Mouse (Mus musculus): ENCODE data around the gene C330021F23Rik. TPM values are rescaled to one million over a fixed set of nuclear protein-coding genes. Genes with fewer than 3 reads are reported as not detected.
A peak's percentile ranks its signal among the peaks of the same experiment; 100 is the strongest.

Gene C330021F23Rik
- polyA plus RNA-seq, 1 experiment from 2014 or later, result 3.0 TPM

- Histone ChIP-seq H3K36me3 (ENCODE audit: control insufficient read depth, insufficient read depth, low read length) (peaks cover 24% of the 10 kb centered on the region), H3K9me3 (ENCODE audit: control insufficient read depth, low read length) (no peaks in the 10 kb centered on the region), H3K27ac (ENCODE audit: low read depth, low read length) (no peak overlapping the region), H3K4me2 (no peak overlapping the region), H3K9ac (ENCODE audit: low read depth, low read length) (no peak overlapping the region), H3K4me3 (ENCODE audit: low read depth, low read length) (no peak overlapping the region), H3K4me1 (replicated peaks; ENCODE audit: control insufficient read depth, insufficient read depth, low read length) (peaks cover 4% of the 10 kb centered on the region; the same call in 1 of the 2 replicates), H3K27me3 (replicated peaks; ENCODE audit: control insufficient read depth, insufficient read depth, low read length) (no peaks in the 10 kb centered on the region)
- no peak for ATAC-seq (replicated peaks; ENCODE audit: low FRiP score)
- DNase-seq (ENCODE audit: low spot score), result no peak
- WGBS, result 84% methylated on average over 4 of the region's 4 CpGs
Measured at GRCm38 (mm10) chr8:3540076-3540475, 27.7 kb upstream of the C330021F23Rik start.

DNA sequence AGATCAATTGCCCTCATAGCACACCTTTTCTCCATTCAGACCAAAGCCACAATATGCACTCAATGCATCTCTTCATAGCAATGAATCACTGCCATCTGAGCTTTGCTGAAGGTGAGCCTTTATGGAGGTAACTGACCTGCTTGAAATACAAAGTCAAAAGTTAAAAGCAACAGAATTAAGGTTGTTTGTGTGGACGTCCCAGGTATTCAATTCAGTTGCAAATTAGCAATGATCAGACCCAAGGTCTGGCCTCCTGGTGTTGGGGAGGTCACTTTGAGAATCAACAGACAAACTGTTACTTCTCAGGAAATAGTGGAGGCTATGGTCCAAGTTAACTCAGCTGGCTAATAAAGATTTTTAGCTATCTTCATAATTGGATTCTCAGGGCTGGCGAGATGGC is 21.3 kb upstream of the C330021F23Rik start:
- Histone ChIP-seq H3K4me1 (replicated peaks; ENCODE audit: control insufficient read depth, insufficient read depth, low read length) (no peaks in the 10 kb centered on the region), H3K9ac (ENCODE audit: low read depth, low read length) (no peak overlapping the region), H3K4me3 (ENCODE audit: low read depth, low read length) (no peak overlapping the region), H3K27me3 (replicated peaks; ENCODE audit: control insufficient read depth, insufficient read depth, low read length) (no peaks in the 10 kb centered on the region), H3K4me2 (no peak overlapping the region), H3K27ac (ENCODE audit: low read depth, low read length) (no peak overlapping the region), H3K36me3 (ENCODE audit: control insufficient read depth, insufficient read depth, low read length) (peaks cover 10% of the 10 kb centered on the region), H3K9me3 (ENCODE audit: control insufficient read depth, low read length) (no peaks in the 10 kb centered on the region)
- 91% methylated on average over 2 of the region's 2 CpGs for WGBS
- DNase-seq (ENCODE audit: low spot score) (no peak), ATAC-seq (replicated peaks; ENCODE audit: low FRiP score) (no peak)

GRCm38 (mm10) chr8:3552240-3552639 is 15.6 kb upstream of the C330021F23Rik start:
- Histone ChIP-seq H3K9ac (ENCODE audit: low read depth, low read length) (no peak overlapping the region), H3K36me3 (ENCODE audit: control insufficient read depth, insufficient read depth, low read length) (no peaks in the 10 kb centered on the region), H3K4me3 (ENCODE audit: low read depth, low read length) (no peak overlapping the region), H3K27ac (ENCODE audit: low read depth, low read length) (no peak overlapping the region), H3K27me3 (replicated peaks; ENCODE audit: control insufficient read depth, insufficient read depth, low read length) (no peaks in the 10 kb centered on the region), H3K4me2 (no peak overlapping the region), H3K9me3 (ENCODE audit: control insufficient read depth, low read length) (peaks cover 4% of the 10 kb centered on the region; the same call in 1 of the 2 replicates), H3K4me1 (replicated peaks; ENCODE audit: control insufficient read depth, insufficient read depth, low read length) (no peaks in the 10 kb centered on the region)
- DNase-seq (ENCODE audit: low spot score) (no peak), ATAC-seq (replicated peaks; ENCODE audit: low FRiP score) (no peak)
- 80% methylated on average over 1 of the region's 1 CpGs for WGBS

DNA sequence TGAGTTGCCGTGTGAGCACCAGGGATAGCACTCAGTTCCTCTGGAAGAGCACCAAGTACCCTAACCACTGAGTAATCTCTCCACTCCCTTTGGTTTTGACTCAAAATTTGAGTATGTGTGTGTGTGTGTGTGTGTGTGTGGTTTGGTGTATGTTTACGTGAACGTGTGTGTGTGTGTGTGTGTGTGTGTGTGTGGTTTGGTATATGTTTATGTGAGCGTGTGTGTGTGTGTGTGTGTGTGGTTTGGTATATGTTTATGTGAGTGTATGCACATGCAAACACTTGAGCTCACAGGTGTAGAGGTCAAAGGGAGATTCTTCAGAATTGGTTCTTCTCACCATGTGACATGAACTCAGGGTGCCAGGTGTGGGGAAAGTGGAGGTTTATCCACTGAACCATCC is 11.7 kb upstream of the C330021F23Rik start:
- peak; percentile 82 for ATAC-seq (replicated peaks; ENCODE audit: low FRiP score)
- Histone ChIP-seq H3K4me1 (replicated peaks; ENCODE audit: control insufficient read depth, insufficient read depth, low read length) (no peaks in the 10 kb centered on the region), H3K4me2 (no peak overlapping the region), H3K36me3 (ENCODE audit: control insufficient read depth, insufficient read depth, low read length) (no peaks in the 10 kb centered on the region), H3K27me3 (replicated peaks; ENCODE audit: control insufficient read depth, insufficient read depth, low read length) (no peaks in the 10 kb centered on the region), H3K9ac (ENCODE audit: low read depth, low read length) (no peak overlapping the region), H3K4me3 (ENCODE audit: low read depth, low read length) (no peak overlapping the region), H3K9me3 (ENCODE audit: control insufficient read depth, low read length) (peaks cover 4% of the 10 kb centered on the region; the same call in 1 of the 2 replicates), H3K27ac (ENCODE audit: low read depth, low read length) (no peak overlapping the region)
- 61% methylated on average over 4 of the region's 4 CpGs for WGBS
- no peak for DNase-seq (ENCODE audit: low spot score)

- H3K4me3 ChIP-seq (ENCODE audit: low read depth, low read length), result peak overlapping the region; percentile 21; the same call in 1 of the 2 replicates
- DNase-seq (ENCODE audit: low spot score) (no peak), ATAC-seq (replicated peaks; ENCODE audit: low FRiP score) (no peak)
- H3K4me1 ChIP-seq (replicated peaks; ENCODE audit: control insufficient read depth, insufficient read depth, low read length), result no peaks in the 10 kb centered on the region; the same call in 1 of the 2 replicates
- H3K9me3 ChIP-seq (ENCODE audit: control insufficient read depth, low read length), result no peaks in the 10 kb centered on the region
- H3K4me2 ChIP-seq, result peak overlapping the region; percentile 51
- no peaks in the 10 kb centered on the region for H3K27me3 ChIP-seq (replicated peaks; ENCODE audit: control insufficient read depth, insufficient read depth, low read length)
- peak overlapping the region; percentile 42; the same call in 1 of the 2 replicates for H3K27ac ChIP-seq (ENCODE audit: low read depth, low read length)
- no peaks in the 10 kb centered on the region for H3K36me3 ChIP-seq (ENCODE audit: control insufficient read depth, insufficient read depth, low read length)
- H3K9ac ChIP-seq (ENCODE audit: low read depth, low read length), result no peak overlapping the region
- 21% methylated on average over 7 of the region's 7 CpGs for WGBS
Measured at GRCm38 (mm10) chr8:3568378-3568777, 588 bp downstream of the C330021F23Rik start.

DNA sequence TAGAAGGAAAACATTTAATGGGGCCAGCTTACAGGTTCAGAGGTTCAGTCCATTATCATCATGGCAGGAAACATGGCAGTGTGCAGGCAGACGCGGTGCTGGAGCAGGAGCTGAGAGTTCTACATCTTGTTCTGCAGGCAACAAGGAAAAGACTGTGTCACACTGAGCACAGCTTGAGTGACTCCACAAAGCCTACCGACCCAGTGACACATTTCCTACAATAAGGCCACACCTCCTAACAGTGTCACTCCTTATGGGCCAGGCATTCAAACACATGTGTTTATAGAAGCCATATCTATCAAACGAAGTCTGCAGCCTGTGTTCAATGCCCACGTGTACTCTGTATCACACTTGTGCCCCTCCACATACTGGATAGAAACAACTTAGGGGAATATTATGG is 2.0 kb downstream of the C330021F23Rik start:
- 77% methylated on average over 5 of the region's 5 CpGs for WGBS

DNA sequence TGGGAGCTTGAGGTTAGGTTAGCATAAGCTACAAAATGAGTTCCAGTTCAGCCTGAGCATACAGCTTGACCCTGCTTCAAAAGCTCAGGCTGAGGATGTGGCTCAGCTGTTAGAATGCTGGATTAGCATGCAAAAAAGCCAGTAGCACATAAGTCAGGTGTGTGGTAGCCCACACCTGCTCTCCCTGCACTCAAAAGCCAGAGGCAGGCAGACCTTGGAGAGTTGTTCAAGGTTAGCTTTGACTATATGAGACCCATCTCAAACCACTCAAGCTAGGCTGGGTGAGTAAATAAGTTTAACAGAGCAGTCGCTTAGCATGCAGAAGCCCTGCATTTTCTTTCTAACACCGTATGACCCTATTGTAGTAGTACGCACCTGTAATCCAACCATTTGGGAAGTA is 6.8 kb downstream of the C330021F23Rik start:
- no peaks in the 10 kb centered on the region for H3K9me3 ChIP-seq (ENCODE audit: control insufficient read depth, low read length)
- no peak overlapping the region for H3K9ac ChIP-seq (ENCODE audit: low read depth, low read length)
- no peak overlapping the region for H3K4me2 ChIP-seq
- no peaks in the 10 kb centered on the region for H3K27me3 ChIP-seq (replicated peaks; ENCODE audit: control insufficient read depth, insufficient read depth, low read length)
- no peaks in the 10 kb centered on the region for H3K36me3 ChIP-seq (ENCODE audit: control insufficient read depth, insufficient read depth, low read length)
- no peaks in the 10 kb centered on the region; the same call in 1 of the 2 replicates for H3K4me1 ChIP-seq (replicated peaks; ENCODE audit: control insufficient read depth, insufficient read depth, low read length)
- ATAC-seq (replicated peaks; ENCODE audit: low FRiP score), result no peak
- H3K4me3 ChIP-seq (ENCODE audit: low read depth, low read length), result no peak overlapping the region
- H3K27ac ChIP-seq (ENCODE audit: low read depth, low read length), result no peak overlapping the region
- DNase-seq (ENCODE audit: low spot score), result no peak
- 84% methylated on average over 3 of the region's 3 CpGs for WGBS

More for the DNA sequence above, 2.0 kb downstream of the C330021F23Rik start:
- H3K9ac ChIP-seq (ENCODE audit: low read depth, low read length), result no peak overlapping the region
- no peak overlapping the region for H3K4me3 ChIP-seq (ENCODE audit: low read depth, low read length)
- no peaks in the 10 kb centered on the region for H3K27me3 ChIP-seq (replicated peaks; ENCODE audit: control insufficient read depth, insufficient read depth, low read length)
- H3K27ac ChIP-seq (ENCODE audit: low read depth, low read length), result no peak overlapping the region
- no peaks in the 10 kb centered on the region for H3K9me3 ChIP-seq (ENCODE audit: control insufficient read depth, low read length)
- DNase-seq (ENCODE audit: low spot score) (no peak), ATAC-seq (replicated peaks; ENCODE audit: low FRiP score) (no peak)
- H3K4me2 ChIP-seq, result no peak overlapping the region
- H3K4me1 ChIP-seq (replicated peaks; ENCODE audit: control insufficient read depth, insufficient read depth, low read length), result no peaks in the 10 kb centered on the region; the same call in 1 of the 2 replicates
- H3K36me3 ChIP-seq (ENCODE audit: control insufficient read depth, insufficient read depth, low read length), result no peaks in the 10 kb centered on the region

DNA sequence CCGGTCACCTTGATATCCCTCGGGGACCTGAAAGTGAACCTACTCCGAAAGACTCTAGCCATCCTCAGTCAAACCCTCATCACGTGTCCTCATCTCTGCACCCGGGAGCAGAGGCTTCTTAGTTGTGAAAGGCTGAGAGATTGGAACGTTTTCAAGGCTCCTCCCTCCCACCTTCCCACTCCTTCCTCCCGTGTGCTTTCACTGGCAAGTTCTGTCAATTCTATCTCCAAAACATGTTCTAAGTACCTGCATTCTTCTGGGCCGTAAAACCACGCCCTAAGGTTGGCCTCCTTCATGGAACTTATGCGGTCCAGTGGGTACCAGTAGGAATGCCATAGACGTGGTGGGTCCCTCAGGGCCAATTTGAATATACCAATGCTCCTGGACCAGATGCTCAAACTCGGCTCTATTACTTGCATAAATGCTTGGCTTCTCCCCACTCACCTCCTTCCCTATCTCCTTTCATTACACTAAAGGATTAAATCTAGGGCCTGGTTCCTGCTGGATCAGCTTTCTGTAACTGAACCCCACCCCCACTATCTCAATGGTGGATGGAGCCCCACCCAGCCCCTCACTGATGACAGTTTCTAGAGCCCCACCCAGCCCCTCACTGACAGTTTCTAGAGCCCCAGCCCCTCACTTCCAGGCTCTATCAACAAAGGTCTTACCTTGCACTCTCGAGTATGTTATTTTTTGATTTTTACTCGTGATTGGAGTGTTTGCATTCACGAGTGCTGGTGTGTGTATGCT is 8.6 kb downstream of the C330021F23Rik start:
- H3K27ac ChIP-seq (ENCODE audit: low read depth, low read length), result no peak overlapping the region
- WGBS, result 70% methylated on average over 15 of the region's 15 CpGs
- no peak overlapping the region for H3K9ac ChIP-seq (ENCODE audit: low read depth, low read length)
- no peak overlapping the region for H3K4me2 ChIP-seq
- no peak for DNase-seq (ENCODE audit: low spot score)
- no peak overlapping the region for H3K4me3 ChIP-seq (ENCODE audit: low read depth, low read length)
- no peaks in the 10 kb centered on the region for H3K36me3 ChIP-seq (ENCODE audit: control insufficient read depth, insufficient read depth, low read length)
- no peak for ATAC-seq (replicated peaks; ENCODE audit: low FRiP score)
- no peaks in the 10 kb centered on the region for H3K27me3 ChIP-seq (replicated peaks; ENCODE audit: control insufficient read depth, insufficient read depth, low read length)
- no peaks in the 10 kb centered on the region for H3K9me3 ChIP-seq (ENCODE audit: control insufficient read depth, low read length)
- H3K4me1 ChIP-seq (replicated peaks; ENCODE audit: control insufficient read depth, insufficient read depth, low read length), result no peaks in the 10 kb centered on the region; the same call in 1 of the 2 replicates

Data from liver, embryonic 11.5 days (tissue).